Mouse (Mus musculus): ENCODE data around the gene Prr22. TPM values are rescaled to one million over a fixed set of nuclear protein-coding genes. Genes with fewer than 3 reads are reported as not detected.
A peak's percentile ranks its signal among the peaks of the same experiment; 100 is the strongest.

The Prr22 gene
- total RNA-seq, 2 experiments from 2014 or later, result 0.58 TPM; not detected in 1

DNA sequence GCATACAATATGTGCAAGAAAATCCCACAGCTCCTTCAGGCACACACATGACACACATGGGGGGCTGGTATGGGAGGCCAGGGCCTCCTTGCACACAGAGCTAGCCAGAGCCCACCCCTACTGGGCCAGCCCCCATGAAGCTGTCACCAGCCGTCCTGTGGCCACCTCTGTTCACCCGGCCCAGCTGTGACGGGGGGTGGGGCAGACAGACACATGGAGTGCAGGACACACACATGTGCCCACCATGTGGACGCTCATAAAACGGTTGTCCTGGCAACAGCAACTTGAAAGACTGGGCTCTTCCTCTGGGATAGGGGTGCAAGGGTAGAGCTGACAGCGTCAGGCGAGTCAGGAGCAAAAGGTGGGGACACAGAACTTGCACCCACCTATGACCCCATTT is 10.8 kb upstream of the Prr22 start:
- no peak for DNase-seq
- intact Hi-C loops (cut with DNase I), result loop anchor here (5.0 kb wide), 1 partner anchor 82 kb away; no protein-coding TSS in a partner anchor

DNA sequence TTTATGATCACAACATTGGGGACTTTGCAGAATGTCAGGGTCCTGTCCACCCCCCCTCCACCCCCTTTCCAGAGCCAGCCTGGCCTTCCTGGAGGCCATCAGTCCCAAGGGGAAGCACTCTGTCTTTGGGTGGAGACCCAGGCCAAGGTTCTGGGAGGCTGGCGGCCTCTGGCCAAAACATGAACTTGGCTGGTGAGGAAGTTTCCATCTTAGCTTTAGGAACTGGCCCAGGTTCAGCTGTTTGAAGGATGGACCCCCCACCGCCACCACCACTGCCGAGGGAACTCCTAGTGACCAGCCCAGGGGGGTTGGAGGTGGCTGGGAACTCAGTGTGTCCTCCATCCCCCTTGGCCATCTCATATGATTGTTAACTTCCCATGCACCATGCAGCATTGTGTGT is 9.0 kb upstream of the Prr22 start:
- DNase-seq, result no peak
- intact Hi-C loops (cut with DNase I), result loop anchor here (5.0 kb wide), 1 partner anchor 149 kb away; the partner anchor contains the start of gene Rpl36

DNA sequence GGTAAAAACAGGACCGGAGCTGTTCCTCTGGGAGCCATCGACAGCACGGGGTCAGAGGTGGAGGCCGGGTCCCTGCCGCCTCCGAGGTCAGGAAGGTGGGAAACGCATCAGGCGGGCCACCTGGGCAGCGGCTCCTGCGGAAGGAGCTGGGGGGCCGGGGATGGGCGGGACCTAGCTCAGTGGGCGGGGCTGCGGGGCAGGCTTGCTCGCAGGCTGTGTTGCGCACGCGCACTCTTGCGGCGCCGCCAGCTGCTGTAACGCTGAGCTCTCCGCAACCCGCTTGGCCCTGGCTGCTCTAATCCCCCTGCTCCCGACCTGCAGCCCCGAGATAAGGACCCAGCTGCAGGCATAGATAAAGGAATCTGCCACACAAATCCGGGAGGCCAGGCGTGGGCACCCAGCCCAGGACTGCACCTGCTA is 8.0 kb upstream of the Prr22 start:
- intact Hi-C loops (cut with DNase I), result loop anchor here (5.0 kb wide), 1 partner anchor 150 kb away; the partner anchor contains the start of gene Rpl36
- peak; percentile 87 for DNase-seq

DNA sequence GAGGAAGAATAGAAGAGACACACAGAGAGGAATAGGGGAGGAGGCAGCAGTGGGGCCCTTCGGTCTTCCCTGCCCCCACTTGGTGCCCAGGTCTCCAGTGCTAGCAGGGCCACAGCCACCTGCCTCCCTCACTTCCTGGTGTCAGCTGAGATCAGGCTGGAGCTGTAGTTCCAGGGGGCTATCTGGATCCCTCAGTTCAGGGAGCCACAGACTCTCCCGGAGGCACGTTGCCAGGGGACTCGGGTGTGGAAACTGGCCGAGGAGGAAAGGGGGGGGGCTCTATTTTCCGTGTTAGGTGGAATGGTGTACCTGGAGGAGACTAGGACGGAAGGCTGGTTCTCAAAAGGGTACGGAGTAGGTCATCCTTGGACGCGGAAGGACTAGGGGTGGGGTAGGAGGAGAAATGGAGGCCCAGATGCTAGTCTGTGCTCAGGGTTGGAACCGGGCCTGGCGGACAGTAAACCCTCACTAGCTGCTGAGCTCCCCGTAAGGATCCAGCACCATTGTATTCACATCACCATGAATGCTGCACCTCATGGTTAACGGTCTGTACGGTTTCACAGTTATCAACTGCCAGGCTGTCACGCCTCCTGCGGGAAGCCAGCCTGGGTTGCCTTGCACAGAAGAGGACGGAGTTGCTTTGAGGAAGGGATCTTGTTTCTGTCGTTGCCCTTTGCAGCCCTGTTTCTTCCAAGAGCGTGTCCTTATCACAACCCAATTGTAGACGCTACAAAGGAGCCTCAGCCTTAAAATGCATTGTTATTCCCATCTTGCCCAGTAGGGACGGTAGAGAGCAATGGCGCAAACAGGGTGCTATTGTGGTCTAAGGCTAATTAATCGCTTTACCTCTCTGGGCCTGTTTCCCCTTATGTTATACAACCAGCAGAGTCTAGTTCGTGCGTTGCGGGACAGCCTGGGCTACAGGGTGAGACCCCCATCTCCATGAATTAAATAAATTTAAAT is 7.0 kb upstream of the Prr22 start:
- intact Hi-C loops (cut with DNase I), result loop anchor here (5.0 kb wide), 1 partner anchor 151 kb away; the partner anchor contains the start of gene Rpl36
- DNase-seq, result peak; percentile 47 to 62

DNA sequence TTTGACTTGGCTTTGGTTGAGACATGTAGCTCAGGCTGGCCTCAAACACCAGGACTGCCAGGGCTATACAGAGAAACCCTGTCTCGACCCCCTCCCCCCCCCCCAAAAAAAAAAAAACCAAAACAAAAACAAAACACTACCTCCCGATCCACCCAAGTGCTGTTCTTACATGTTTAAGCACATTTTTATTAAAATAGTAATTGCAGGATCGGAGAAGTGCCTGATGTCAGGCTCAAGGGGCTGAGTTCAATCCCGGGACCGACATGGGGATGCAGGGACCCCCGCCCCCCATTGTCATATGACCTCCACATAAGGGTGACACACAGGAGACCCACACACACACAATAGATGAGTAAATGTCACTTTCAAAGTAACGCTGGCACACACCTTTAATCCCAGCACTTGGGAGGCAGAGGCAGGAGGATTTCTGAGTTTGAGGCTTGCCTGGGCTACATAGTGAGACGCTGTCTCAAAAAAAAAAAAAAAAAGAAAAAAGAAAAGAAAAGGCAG is 6.3 kb upstream of the Prr22 start:
- intact Hi-C loops (cut with DNase I), result loop anchor here (5.0 kb wide), 1 partner anchor 151 kb away; the partner anchor contains the start of gene Rpl36
- no peak for DNase-seq

DNA sequence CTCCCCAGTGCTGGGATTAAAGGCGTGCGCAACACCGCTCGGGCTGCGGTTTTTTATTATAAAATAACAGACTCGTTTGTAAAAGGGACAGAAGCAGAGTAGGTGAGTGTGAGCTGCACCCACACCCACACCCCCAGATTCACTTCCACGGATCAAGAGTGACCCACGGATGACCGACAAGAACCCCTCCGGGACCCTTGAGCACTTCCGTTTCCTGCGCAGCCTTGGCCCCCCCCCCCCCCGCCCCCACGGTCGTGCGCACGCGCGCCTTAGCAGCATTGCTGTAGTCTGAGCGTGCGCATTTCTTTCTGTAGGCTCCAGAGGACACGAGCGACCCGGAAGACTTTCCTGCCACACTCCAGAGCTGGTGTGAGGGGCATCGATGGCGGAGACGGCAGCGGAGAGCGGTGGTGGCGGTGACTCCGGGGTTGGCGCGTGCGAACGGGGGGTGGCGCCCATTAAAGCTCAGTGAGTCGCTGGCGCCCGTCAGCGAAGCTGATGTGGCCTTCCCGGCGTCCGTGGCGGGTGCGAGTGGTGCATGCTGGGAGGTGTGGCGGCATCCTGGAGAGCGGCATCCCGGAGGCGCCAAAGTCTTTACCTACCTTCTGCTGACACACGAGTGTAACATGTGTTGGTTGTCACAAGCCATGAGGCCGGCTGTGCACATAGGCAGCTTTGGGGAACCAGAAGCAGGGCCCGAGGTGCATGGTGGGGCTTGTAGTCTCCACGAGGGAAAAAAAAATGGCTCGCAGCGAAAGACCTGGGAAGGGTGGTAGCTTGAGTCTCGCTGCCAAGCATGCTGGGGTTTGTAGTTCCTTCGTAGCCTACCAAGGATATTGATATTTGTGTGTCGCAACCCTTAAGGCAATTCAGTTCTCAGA is 5.3 kb upstream of the Prr22 start, which contains the start of gene Dus3l:
Dus3l (plus strand) TSS at position 284 of the 881 bp plus-strand sequence.
- peak; percentile 87 to 97 for DNase-seq
- intact Hi-C loops (cut with DNase I), result loop anchor here (5.0 kb wide), 1 partner anchor 152 kb away; the partner anchor contains the start of gene Rpl36

DNA sequence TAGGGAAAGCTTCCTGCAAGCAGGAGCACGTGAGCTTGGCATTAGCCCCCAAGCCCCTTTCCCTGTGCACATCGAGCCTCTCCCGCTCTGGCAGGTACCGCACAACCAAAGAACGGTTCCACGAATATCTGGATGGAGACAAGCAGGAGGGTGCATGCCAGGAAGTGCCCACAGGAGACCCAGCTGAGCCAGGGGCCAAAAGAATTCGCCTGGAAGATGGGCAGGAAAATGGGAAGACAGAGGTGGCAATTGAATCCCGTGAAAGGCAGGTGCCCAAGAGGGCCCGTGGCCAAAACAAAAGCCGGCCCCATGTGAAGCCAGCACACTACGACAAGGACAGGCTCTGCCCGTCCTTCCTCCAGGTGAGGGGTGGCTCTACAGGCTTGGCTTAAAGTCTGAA is 4.6 kb upstream of the Prr22 start:
- intact Hi-C loops (cut with DNase I), result no loop called here

DNA sequence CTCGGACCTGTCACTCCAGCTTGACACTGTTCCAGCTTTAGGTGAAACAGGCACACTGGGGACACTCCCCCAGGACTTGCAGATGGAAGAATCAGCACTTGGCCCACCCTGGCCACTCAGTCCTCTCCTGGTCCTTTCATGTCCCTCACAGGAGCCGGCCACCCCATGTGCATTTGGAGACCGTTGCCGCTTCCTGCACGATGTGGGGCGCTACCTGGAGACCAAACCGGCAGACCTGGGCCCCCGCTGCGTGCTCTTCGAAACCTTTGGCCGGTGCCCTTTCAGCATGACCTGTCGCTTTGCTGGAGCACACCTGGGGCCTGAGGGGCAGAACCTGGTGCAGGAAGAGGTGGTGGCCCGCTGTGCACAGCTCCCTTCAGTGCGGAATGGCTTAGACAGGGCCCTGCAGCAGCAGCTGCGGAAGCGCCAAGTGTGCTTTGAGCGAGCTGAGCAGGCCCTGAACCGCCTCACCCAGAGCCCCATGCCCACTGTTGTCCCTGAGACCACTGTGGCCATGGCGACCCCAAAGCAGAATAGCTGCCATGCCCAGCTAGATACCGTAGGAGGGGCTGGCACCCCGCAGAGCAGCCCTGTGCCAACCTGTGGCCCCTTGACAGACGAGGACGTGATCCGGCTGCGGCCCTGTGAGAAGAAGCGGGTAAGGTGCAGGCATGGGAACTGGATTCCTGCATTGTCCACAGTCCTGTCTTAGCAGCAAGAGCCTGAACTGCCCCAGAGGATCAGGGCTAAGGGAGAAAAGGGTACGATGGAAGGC is 3.2 kb upstream of the Prr22 start:
- DNase-seq, result no peak
- intact Hi-C loops (cut with DNase I), result no loop called here

More for the DNA sequence above, 4.6 kb upstream of the Prr22 start:
- DNase-seq, result no peak

DNA sequence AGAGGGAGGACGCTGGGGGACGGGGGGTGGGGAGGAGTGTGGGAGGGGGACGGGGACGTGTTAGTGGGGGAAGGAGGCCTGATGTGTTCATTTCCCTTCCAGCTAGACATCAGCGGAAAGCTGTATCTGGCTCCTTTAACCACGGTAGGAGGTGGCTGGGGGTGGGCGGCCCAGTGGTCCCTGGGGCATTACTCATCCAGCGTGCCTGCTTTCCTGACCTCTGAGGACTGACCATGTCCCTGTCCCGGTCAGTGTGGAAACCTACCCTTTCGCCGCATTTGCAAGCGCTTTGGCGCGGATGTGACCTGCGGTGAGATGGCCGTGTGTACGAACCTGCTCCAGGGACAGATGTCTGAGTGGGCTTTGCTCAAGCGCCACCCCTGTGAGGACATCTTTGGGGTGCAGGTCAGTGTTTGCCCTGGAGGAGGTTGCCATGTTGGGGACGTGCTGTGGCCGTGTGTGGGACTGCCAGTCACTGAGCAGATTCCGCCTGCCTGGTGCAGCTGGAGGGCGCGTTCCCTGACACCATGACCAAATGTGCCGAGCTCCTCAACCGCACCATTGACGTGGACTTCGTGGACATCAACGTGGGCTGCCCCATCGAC is 2.4 kb upstream of the Prr22 start:
- intact Hi-C loops (cut with DNase I), result no loop called here

DNA sequence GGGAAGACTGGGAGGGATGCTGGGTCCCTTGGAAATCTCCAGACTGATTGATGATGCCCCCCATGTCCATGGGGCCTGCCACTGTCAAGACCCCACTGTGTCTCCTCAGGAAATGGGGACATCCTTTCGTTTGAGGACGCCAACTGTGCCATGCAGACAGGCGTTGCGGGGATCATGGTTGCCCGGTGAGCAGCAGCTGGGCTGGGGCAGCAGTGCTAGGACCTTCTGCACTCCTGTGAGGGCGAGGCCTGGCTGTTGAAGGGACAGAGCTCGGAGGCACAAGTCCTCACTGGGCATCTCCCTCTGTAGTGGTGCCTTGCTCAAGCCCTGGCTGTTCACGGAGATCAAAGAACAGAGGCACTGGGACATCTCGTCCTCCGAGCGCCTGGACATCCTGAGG is 1.1 kb upstream of the Prr22 start:
- DNase-seq, result no peak
- intact Hi-C loops (cut with DNase I), result no loop called here

More for the DNA sequence above, 2.4 kb upstream of the Prr22 start:
- no peak for DNase-seq

DNA sequence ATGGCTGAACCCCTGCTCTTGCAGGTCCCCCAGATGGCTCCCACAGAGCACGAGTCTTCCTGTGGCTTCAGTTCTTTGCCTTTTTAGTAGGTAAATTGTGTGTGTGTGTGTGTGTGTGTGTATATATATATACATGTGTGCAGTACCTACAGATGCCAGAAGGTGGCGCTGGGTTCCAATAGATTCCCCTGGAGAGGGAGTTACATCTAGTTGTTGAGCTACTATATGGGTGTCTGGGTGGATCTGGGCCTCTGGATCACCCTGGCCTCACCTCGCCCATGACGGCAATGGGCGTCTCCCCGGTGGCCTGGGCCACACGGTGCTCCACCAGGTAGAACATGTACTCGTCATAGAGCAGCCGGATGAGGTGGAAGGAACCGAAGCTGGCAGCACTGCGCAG is 7.5 kb downstream of the Prr22 start:
- intact Hi-C loops (cut with DNase I), result no loop called here

DNA sequence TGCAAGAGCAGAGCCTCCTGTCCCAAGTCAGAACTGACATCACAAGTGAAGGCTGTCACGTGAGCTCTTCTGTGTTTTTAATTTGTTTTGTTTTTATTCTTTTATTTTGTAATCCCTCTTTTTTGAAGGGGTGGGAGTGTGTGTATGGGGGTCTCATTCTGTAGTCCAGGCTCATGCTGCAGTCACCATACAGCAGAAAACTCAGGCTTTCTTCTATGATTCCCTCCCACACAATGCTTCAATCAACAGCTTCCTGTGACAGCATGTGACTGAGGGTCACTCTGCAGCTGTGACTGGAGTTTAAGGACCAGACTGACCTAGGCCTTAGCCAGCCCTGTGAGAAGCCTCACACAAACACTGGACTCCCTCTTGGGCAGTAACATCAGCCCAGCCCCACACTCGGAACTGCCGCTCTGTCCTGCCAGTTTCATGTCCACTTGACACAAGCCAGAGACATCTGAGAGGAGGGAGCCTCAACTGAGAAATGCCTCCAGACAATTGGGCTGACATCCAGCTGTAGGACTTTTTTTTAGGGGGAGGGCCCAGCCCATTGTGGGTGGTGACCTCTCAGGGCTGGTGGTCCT is 8.8 kb downstream of the Prr22 start:
- peak in 1 of 2 experiments; percentile 28 for DNase-seq
- intact Hi-C loops (cut with DNase I), result no loop called here

More for the DNA sequence above, 7.5 kb downstream of the Prr22 start:
- no peak for DNase-seq

DNA sequence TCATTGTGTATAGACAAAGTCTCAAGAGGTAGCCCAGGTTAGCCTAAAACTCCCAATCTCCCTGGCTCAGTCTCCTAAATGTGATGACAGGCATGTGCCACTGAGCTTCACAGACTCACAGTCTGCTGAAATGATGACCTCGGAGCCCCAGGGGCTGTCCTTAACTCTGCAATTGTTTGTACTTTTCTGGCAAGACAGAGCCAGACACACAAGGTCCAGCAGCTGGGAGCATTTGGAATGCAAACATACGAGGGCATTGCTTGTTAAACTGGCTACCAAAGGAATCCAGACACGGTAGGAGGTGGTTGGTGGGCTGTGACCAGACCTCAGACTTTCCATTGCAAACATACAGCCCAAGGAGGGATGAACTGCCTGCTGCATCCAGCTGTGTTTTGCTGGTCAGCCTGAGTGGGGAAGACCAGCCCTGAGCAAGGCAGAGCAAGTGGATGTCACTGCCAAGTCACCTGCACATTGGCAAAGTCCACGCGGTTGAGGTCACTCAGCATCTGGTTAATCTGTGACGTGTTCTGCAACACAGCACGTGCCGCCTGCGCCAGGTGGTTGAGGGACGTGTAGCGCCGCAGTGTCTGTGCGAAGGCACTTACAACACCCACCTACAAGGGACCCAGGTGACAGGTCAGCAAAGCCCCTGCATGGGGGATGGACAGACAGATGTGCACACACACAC is 10.4 kb downstream of the Prr22 start:
- no peak for DNase-seq
- intact Hi-C loops (cut with DNase I), result no loop called here

DNA sequence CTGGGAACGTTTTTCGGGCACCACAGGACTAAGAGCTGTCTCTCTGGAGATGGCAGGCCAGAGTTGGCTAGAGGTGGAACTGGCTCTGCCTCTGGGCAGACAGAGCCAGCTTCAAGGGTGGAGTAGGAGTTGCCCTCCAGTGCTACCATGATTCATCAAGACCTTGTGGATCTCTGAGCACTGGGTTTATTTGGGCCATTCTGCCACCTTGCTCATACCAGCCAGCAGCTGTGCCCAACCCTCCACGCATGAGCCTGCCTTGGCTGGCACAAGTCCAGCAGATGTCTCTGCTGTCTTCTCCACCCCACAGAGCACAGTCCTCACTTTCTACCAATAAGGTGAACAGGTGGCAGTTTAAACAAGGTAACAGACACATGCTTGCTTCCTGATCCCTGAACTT is 18.8 kb downstream of the Prr22 start:
- intact Hi-C loops (cut with DNase I), result no loop called here
- no peak for DNase-seq

DNA sequence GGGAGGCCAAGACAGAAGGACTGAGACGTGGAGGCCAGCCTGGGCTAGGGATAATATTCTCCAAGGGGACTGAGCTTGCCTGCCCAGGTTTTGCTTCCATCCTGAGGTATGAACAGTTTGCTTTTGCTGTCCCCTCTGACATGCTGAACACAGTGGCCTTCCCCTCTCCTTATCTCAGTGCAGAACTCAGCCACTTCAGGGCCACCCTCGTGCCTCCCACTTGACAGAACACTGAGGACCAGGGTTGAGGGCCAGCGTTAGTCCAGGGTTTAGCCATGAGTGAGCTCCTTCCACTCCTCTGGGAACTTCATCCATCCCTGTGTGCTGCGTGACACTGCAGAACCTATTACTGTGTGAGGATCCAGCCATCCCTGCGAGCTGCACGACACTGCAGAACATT is 19.2 kb downstream of the Prr22 start:
- no peak for DNase-seq

DNA sequence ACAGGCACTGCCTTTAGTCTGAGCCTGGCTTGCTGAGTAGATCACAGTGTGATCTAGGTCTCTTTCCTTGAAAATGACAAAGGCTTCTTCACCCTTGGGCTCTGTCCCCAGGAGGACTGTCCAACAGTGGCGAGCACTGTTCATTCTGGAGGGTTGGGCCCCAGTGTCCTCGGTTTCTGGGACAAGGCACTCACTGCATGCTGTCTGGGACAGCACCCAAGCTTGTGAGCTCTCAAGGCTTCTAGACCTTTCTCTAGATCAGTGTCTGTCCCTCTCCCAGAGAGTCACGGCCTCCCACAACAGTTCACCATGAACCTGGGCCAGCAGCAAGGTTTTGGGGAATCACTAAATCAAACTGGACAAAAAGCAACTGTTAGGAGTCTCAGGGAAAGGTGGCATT is 22.5 kb downstream of the Prr22 start:
- intact Hi-C loops (cut with DNase I), result no loop called here
- no peak for DNase-seq

More for the DNA sequence above, 19.2 kb downstream of the Prr22 start:
- intact Hi-C loops (cut with DNase I), result no loop called here

DNA sequence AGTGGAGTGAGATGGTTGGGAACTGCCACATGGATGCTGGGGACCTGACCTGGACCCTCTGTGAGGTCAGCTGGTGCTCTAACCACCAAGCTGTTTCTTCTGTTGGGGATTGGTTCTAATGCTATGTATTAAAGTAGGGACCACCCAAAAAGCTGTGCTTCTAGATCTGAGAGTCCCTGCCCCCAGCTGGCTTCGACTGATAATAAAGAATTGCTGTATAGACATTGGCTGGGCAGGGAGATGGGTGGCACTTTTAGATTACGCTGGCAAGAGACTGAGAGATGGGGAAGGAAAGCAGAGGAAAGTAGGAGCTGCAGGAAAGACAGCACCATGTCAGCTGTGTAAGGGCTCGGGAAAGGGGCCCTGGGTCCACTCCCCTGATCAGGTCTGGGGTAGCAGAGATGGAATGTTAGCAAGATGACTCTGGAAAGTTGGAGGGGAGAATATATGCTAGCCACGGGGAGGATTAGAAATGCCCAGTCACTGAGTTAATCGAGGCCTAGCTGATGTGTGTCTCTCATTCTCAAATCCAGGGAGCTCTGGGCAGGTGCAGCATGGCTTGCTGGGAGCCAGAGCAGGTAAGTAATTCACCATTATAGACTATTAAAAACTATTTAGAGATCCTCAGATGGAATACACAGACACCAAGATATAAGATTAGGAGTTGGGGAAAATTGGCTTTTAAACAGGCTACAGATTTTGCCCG is 23.7 kb downstream of the Prr22 start:
- intact Hi-C loops (cut with DNase I), result no loop called here
- DNase-seq, result no peak

DNA sequence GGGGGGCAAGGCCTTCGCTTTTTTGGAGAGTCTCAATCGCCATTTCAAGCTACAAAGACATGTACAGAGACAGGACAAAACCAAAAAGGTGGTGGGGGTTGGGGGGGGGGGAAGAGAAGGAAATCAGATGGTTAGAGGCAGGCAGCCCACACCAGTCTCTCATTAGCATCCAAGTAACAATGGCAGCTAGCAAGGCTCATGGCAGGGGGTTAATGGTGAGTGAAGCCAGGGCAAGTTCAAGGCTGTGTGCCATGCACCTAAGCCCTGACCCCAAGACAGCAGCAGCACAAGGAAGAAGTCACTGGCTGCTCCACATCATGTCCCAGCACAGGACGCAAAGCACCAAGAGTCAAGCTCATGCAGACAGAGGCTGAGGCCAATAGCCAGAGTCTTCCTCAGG is 29.2 kb downstream of the Prr22 start:
- DNase-seq, result no peak
- intact Hi-C loops (cut with DNase I), result no loop called here
